Mouse (Mus musculus): ENCODE measurements at regions not wholly inside any gene's neighbourhood (a gene's known extent, or its start where the extent isn't known, plus 50 kb on each side); places are given as distances from the start of the nearest gene placed in this dataset.

GRCm38 (mm10) chr7:133517576-133517975 is 84.4 kb downstream of the Tex36 start:
- TF ChIP-seq CTCF (IDR thresholded peaks at IDR 0.05; ENCODE audit: low read depth) (no peak), EP300 (IDR thresholded peaks at IDR 0.05; ENCODE audit: low read depth) (no peak)
